Mouse (Mus musculus) erythroblast, embryonic 14.5 days (primary cell): Measurements from ENCODE around the gene Olfr1555-ps1.

Experiments
- GATA1 ChIP-seq: IDR thresholded peaks from 2 replicates; pipeline ENCODE4 v1.6.1; 2012; ENCODE audit warnings: low read length, inconsistent platforms, mixed read lengths
- TAL1 ChIP-seq: IDR thresholded peaks from 3 replicates; pipeline ENCODE4 v1.6.1; 2012; ENCODE audit warnings: low read length, inconsistent platforms, mixed read lengths

GRCm38 (mm10) chr19:12134289-12134688 is 35.6 kb downstream of the Olfr1555-ps1 start:
- TF ChIP-seq TAL1 (no peak), GATA1 (no peak)
